Mouse (Mus musculus): ENCODE measurements at regions not wholly inside any gene's neighbourhood (a gene's known extent, or its start where the extent isn't known, plus 50 kb on each side); places are given as distances from the start of the nearest gene placed in this dataset.

- Histone ChIP-seq H3K9ac (ENCODE audit: low read depth, low read length) (no peak overlapping the region), H3K4me3 (ENCODE audit: low read length) (no peak overlapping the region), H3K4me2 (replicated peaks; ENCODE audit: low read depth, low read length) (no peak overlapping the region), H3K36me3 (ENCODE audit: control insufficient read depth, insufficient read depth, low read length) (no peaks in the 10 kb centered on the region), H3K4me1 (ENCODE audit: control insufficient read depth, insufficient read depth, low read length) (no peaks in the 10 kb centered on the region), H3K9me3 (ENCODE audit: control insufficient read depth, low read length) (no peaks in the 10 kb centered on the region), H3K27ac (ENCODE audit: low read depth, low read length) (no peak overlapping the region), H3K27me3 (ENCODE audit: control insufficient read depth, insufficient read depth, low read length) (no peaks in the 10 kb centered on the region)
- no peak for ATAC-seq (ENCODE audit: low FRiP score, low TSS enrichment)
- WGBS: 84% methylated on average over 4 of the region's 4 CpGs
Observed at GRCm38 (mm10) chr1:138674199-138674598, 54.3 kb upstream of the Nek7 start.

Measured in kidney, embryonic 14.5 days (tissue).